Mouse (Mus musculus) WW6 (cell line): ENCODE results near the gene Slc17a5.
A peak's percentile ranks its signal among the peaks of the same experiment; 100 is the strongest.

Experiments
- DNase-seq: peaks from one replicate; pipeline ENCODE4 v3.0.0-alpha.2; 2013; ENCODE audit warnings: low read depth, low spot score

Slc17a5 gene

GRCm38 (mm10) chr9:78559479-78559878 lies 28.4 kb downstream of the Slc17a5 start:
- DNase-seq: no peak

DNA sequence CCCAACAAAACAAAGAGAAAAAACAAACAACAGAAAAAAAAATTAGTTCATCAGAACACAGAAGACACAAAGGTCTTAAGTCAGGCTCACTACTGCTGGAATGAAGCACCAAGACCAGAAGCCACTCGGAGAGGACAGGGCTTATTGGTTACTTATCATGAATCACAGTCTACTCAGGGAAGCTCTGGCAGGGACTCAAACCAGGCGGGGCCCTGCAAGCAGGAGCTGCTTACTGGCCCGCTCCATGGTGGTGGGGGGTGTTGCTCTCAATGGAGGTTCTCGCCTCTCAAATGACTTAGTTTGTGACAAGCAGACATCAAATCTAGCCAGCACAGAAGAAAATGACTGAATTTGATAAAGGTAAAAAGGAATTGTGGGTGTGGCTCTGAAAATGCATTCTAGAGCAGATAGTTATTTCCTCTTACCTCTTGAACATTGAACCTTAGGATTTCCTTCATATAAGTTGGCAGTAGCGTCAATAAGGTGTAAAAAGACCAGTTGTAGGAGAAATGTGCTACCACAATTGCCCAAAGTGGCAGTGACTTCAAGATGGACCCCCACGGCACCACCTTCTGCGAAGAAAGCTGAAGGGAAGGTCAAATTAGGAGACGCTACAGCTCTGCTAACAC lies 29.1 kb downstream of the Slc17a5 start:
- DNase-seq: no peak

DNA sequence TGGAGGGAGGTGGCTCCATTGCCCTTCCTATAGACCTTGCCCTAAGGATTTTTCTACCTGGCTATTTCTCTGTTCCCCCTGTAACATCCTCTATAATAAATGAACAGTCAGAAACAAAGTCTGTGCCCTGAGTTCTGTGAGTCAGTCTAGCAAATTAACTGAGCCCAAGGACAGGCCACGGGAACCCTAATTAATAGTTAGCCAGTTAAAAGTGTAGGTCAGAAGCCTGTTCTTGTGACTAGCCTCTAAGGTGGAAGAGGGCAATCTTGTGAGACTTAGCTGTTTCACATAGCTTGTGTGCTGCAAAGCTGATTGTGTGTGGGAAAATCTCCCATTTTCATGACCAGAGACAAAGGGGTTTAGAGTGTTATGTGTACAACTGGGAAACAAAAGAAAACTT lies 30.8 kb downstream of the Slc17a5 start:
- no peak for DNase-seq

DNA sequence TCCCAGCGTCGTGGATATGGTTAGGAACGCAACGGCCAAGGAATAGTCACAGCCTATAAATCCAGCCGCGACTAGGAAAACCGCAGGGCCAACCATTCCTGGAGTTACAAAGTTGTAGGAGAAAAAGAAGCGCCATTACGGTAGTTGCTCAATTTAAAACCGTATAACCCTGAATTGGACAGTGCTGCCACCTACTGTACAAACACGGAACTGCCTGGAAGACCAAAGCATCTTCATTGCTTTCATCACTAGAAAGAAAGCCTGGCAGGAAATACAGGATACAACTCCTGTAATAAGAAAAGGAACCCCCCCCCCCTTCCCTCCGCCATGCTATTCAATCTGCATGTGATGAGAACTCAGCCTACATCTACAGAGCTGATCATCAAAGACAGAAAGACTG lies 34.9 kb downstream of the Slc17a5 start:
- DNase-seq: peak; percentile 45

- no peak for DNase-seq
Observed at GRCm38 (mm10) chr9:78551761-78552160, 36.1 kb downstream of the Slc17a5 start.

DNA sequence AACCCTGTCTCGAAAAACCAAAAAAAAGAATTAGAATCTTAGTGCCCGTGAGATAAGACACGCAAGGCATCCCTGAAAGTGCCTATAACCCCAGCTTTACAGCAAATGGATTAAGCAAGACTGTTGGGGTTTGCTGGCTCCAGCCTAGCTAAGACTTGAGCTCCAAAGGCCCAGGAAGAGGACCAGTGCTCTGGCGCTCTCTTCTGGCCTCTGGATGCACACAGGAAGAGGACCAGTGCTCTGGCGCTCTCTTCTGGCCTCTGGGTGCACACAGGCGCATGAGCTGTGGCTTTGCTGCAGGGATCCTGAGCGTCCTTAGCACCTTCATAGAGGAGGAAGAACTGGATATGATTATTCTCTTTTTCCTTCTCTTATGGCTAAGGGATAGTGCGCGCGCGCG lies 40.1 kb downstream of the Slc17a5 start:
- DNase-seq: no peak

DNA sequence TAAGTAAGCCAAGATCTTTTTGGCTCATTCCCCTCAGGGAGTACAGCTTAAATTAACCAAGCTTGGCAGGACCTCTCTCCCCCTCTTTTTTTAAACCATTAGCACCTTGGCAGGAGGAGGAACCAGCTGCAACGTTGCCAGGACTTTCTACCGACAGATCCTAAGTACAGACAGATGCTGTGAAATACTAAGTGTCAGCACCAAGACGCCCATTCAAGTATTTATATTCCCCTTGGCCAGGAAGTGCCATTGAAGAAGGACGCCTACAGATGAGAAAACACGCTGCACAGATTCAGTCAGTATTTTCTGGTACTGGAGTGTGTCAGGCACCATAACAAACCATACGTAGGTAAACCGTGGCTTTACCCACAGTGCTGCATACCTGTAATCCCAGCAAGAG lies 40.9 kb downstream of the Slc17a5 start:
- no peak for DNase-seq

DNA sequence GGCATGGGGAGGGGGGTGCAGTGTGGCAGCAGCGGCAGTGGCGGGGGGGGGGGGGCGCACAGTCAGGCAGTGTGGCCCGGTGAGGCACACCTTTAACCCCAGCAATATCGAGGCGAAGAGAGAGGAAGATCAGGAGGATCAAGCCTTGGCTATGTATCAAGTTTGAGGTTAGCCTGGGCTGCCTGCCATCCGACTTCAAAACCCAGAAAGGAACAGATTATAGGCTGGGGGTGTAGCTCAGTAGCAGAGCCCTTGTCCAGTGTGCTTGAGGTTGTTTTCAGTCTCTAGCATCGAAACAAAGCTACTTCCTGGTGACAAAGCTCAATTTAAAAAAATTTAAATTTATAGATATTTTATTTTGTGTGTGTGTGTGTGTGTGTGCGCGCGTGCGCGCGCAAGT lies 46.1 kb downstream of the Slc17a5 start:
- no peak for DNase-seq

- DNase-seq: no peak
Observed at GRCm38 (mm10) chr9:78538421-78538820, 49.4 kb downstream of the Slc17a5 start.

- no peak for DNase-seq
Observed at GRCm38 (mm10) chr9:78537154-78537873, 50.5 kb downstream of the Slc17a5 start.

GRCm38 (mm10) chr9:78534606-78535005 lies 53.2 kb downstream of the Slc17a5 start:
- DNase-seq: no peak

DNA sequence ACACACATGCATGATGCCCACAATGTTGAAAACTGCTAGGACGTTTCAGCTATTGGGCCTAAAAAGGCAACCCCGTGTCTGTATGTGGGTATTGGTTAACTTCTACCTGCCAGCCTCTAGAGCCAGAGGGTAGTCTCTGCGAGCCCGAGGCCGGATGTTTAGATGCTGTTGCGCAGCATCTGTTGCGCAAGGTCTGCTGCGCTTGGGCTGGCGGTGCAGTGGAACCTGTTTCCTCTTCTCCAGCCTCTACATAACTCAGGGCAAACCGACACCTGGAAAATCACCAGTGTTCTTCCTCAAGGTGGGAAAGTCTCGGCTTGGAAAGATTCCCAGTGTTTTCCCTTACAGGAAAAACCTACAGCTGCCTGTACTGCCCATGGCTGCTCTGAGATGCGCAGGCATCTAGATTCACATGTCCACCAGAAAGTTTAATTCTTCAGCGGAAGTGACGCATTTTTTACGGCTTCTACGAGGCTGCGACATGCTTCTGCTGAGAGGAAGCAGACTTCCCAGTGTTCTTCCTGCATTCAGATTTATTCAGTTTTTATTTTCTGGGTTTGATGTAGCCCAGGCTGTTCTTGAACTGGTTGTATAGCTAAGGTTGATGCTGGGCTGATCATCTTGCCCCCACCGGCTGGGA lies 54.4 kb downstream of the Slc17a5 start:
- no peak for DNase-seq

DNA sequence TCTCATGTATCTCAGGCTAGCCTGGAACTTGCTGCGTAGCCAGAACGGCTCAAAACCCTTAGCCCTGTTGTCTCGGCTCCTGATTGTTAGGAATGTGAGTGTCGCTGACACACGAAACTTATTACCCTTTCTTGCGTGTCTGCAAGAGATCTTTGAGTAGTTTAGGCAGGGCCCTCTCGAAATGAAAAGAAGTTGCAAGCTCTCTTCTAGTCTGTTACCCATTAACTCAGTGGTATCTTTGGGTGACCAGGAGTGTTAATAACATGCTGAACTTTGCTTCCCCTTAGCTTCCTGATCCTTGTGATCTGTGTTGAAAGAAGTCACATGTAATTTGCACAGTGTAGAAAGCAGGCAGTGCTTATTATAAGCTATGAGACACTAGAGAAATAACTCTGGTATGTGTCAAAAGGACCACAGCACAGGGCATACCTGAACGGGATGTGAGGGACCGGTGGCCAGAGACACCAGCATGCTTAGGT lies 55.5 kb downstream of the Slc17a5 start:
- no peak for DNase-seq

GRCm38 (mm10) chr9:78531816-78532215 lies 56.0 kb downstream of the Slc17a5 start:
- DNase-seq: no peak

DNA sequence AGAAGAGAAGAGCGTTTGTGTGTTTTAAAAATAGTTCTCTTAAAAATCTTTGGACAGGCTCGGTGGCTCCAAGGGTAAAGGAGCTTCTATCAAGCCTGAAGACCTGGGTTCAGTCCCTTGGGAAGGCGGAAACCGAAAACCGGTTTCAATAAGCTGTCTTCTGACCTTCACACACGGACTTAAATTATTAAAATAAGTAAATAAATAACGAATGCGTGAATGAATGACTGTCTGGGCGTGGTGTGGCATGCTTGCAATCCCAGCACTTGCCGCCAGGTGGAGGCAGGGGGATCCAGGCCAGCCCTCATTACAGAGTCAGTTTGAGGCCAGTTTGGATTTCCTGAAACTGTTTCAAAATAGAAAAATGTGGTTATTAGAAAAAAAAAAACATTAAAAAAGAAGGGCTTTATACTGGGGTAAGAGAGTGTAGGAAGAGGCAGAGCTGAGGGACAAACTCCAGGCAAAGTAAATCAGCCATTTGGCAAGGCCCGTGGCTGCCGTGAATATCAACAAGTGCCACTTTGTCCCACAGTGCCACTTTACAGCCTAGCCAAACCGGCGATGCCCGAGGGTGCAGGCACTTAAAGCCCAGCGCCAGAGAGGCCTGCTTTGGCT lies 60.0 kb downstream of the Slc17a5 start:
- DNase-seq: no peak

- no peak for DNase-seq
Observed at GRCm38 (mm10) chr9:78527301-78527761, 60.5 kb downstream of the Slc17a5 start.

DNA sequence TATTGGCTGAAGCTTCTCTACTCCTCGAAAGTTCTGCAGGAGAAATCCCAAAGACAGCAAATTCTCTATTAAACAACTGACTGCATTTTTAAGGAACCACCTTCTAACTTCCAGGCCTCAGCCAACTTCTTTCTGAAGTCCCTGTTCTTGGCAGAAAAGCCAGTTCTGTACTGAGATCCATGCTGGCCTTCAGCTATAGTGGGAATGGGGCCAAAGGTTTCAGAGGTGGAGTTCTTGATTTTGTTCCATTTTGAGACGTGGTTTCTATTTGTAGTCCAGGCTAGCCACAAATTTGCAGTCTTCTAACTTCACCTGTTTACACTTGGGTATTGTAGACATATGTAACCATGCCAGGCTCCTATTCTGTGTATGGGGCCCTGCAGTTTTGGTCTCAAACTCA lies 61.6 kb downstream of the Slc17a5 start:
- no peak for DNase-seq

DNA sequence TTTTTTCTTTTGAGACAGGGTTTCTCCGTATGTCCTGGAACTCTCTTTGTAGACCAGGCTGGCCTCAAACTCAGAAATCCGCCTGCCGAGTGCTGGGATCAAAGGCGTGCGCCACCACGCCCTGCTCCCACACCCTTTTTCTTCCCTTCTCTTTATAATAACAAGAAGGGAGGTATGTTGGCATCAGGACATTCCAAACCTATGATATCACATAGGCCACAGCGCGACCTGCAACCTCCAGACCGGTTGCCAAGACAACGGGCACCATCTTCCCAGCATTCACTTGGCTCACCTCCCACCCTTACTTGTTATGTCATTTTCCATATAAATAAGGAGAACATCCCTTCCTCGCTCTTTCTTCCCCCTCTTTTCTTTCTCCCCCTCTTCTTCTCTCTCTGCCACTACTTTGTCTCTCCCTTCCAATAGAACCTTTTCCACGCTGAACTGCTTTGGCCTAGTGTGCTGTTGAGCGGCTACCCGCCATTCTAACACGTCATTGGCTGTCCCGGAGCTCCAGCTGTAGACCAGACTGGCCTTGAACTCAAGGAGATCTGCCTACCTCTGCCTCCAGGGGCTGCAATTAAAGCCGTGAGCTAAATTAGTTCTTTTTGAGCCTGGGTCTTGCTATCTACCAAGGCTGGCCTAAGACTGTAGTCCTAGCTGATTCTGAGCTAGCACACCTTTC lies 62.2 kb downstream of the Slc17a5 start:
- no peak for DNase-seq

DNA sequence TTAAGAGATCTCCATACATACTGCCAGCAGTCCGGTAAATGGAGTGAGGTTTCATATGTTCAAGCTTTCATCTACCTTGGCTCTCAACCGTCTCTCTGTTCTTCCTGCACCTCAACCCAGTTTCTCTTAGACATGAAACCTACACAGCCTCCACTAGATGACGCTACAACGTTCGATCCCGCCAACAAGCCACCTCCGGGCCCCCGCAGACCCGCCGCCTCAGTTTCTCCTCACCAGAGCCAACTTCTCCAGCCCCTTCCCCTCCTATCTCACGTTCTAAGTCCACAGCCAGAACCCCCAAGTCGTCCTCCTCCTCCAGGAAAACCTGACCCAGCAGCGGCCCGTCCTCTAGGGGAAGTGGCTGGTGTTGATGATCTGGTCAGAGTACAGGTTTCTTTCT lies 66.2 kb downstream of the Slc17a5 start:
- DNase-seq: no peak

- DNase-seq: no peak
Observed at GRCm38 (mm10) chr9:78520780-78521601, 66.8 kb downstream of the Slc17a5 start.
